Mouse (Mus musculus) liver, embryonic 14.5 days (tissue): ENCODE results near the gene Gm21518. TPM values are rescaled to one million over a fixed set of nuclear protein-coding genes. Genes with fewer than 3 reads are reported as not detected.
"Not testable (repeated sequence)": the region's sequence is repeated elsewhere in the genome, so short reads cannot be mapped to it uniquely, and the experiment has no call there.

ENCODE experiments used
- ATAC-seq: fragments of 200-750 bp; cut with Nextera tagmentation; 2 replicates; pipeline ENCODE4 v1.8.0; 2017; ENCODE audit warnings: moderate number of reproducible peaks, mild to moderate bottlenecking, moderate library complexity; ENCODE audit not compliant: insufficient read depth
- DNase-seq, 3 experiments: peaks; one replicate each; pipeline ENCODE4 v3.0.0-alpha.2; 2012 to 2013; ENCODE audit warnings: low read depth in 3 of 3, low spot score in 3 of 3
- H3K27ac ChIP-seq: fragments of 300-500 bp; sonication (generic); 2 replicates; pipeline ENCODE4 v1.5.1; 2014; ENCODE audit warnings: moderate library complexity, mild to moderate bottlenecking, control low read depth, inconsistent platforms
- H3K27me3 ChIP-seq: fragments of 300-500 bp; sonication (generic); 2 replicates; pipeline ENCODE4 v1.6.1; 2014; ENCODE audit warnings: mild to moderate bottlenecking, low read length, moderate library complexity; ENCODE audit not compliant: control insufficient read depth, insufficient read depth
- H3K36me3 ChIP-seq: fragments of 300-500 bp; sonication (generic); replicated peaks from 2 replicates; pipeline ENCODE4 v1.6.1; 2014; ENCODE audit warnings: low read depth; ENCODE audit not compliant: control insufficient read depth, insufficient read depth
- H3K4me1 ChIP-seq, 2 experiments: fragments of 200-500 bp in 1 of 2; fragments of 300-500 bp in 1 of 2; sonication (generic) in 1 of 2; replicated peaks; 2 replicates each; pipeline ENCODE4 v1.6.1; 2012 to 2014; ENCODE audit warnings: antibody characterized with exemption in 1 of 2, inconsistent platforms in 1 of 2, low read length in 1 of 2; ENCODE audit not compliant: control insufficient read depth in 2 of 2, insufficient read depth in 2 of 2
- H3K4me2 ChIP-seq: fragments of 300-500 bp; sonication (generic); 2 replicates; pipeline ENCODE4 v1.6.1; 2014; ENCODE audit warnings: low read depth, mild to moderate bottlenecking, control low read depth, moderate library complexity
- H3K4me3 ChIP-seq, 2 experiments: fragments of 200-500 bp in 1 of 2; fragments of 300-500 bp in 1 of 2; sonication (generic) in 1 of 2; 2 replicates each; pipeline ENCODE4 v1.5.1; 2012 to 2014; ENCODE audit warnings: low read depth in 2 of 2, low read length in 2 of 2, mild to moderate bottlenecking in 2 of 2, control low read depth in 1 of 2, inconsistent platforms in 1 of 2, moderate library complexity in 1 of 2; ENCODE audit not compliant: insufficient read depth in 1 of 2
- H3K9ac ChIP-seq: fragments of 300-500 bp; sonication (generic); replicated peaks from 2 replicates; pipeline ENCODE4 v1.6.1; 2014; ENCODE audit warnings: mild to moderate bottlenecking, control low read depth, moderate library complexity
- H3K9me3 ChIP-seq: fragments of 300-500 bp; sonication (generic); 2 replicates; pipeline ENCODE4 v1.6.1; 2016; ENCODE audit warnings: low read length, mixed read lengths; ENCODE audit not compliant: control insufficient read depth
- WGBS: fragments of 180-500 bp; shearing (Covaris S2); extraction: QIAGEN DNeasy Blood & Tissue Kit; methylation state at CpG from one replicate; pipeline ENCODE4 v1.1.7; 2014; ENCODE audit not compliant: insufficient replicate concordance; 5-methylcytosine and 5-hydroxymethylcytosine counted together
- polyA plus RNA-seq, 2 experiments: library from polyadenylated mRNA; depleted of rRNA in 1 of 2; stranded (reverse) in 1 of 2; unstranded in 1 of 2; fragments of >200 nt; fragmentation: Nextera tagmentation in 1 of 2; extraction: Ambion mirVana in 1 of 2; gene quantifications; 2 replicates each; pipeline versions ENCODE4 v1.2.1 to v1.2.3; 2012 to 2014

The Gm21518 gene
- polyA plus RNA-seq (2012; rRNA removed) (not detected in 2 replicates), polyA plus RNA-seq (2014; fragmentation: Nextera tagmentation; extraction: Ambion mirVana) (not detected in 2 replicates)

- WGBS, result no CpG with 5 or more reads among the region's 6 CpGs
These were observed at the start of gene Gm21518 for GRCm38 (mm10) chrY:62190566-62190965. Gene Gm21518, plus strand, starts transcription at chrY:62190866.

More at GRCm38 (mm10) chrY:62190566-62190965, at the start of gene Gm21518:
- H3K9ac ChIP-seq, H3K36me3 ChIP-seq, H3K4me2 ChIP-seq, H3K4me3 ChIP-seq, H3K4me1 ChIP-seq, H3K27me3 ChIP-seq, DNase-seq, H3K9me3 ChIP-seq, H3K27ac ChIP-seq, ATAC-seq: not testable (repeated sequence)
